Mouse (Mus musculus): ENCODE data around the gene Rec114. TPM values are rescaled to one million over a fixed set of nuclear protein-coding genes. Genes with fewer than 3 reads are reported as not detected.

Rec114 gene
- total RNA-seq, 2 experiments from 2014 or later = 2.3 to 4.4 TPM

DNA sequence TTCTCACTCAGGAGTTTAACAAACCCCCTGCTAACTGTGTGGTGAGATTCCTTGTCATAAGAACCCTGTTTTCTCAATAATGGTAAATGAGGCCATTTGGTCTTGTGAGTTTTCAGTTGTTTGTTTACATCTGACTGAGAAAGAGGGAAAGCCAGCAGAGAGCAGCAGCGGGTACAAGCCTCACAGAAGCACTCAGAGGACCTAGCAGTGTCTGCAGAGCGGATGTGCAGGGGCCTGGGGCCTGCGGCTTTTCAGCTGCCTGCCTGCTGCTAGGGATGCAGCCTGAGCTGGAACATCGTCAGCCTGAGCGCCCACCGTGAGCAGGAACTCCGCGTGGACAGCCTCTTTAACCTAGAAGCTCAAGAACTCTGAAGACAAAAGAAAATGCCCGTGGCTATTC is 77.6 kb downstream of the Rec114 start:
- ATAC-seq (replicated peaks; ENCODE audit: poor library complexity) = no peak

DNA sequence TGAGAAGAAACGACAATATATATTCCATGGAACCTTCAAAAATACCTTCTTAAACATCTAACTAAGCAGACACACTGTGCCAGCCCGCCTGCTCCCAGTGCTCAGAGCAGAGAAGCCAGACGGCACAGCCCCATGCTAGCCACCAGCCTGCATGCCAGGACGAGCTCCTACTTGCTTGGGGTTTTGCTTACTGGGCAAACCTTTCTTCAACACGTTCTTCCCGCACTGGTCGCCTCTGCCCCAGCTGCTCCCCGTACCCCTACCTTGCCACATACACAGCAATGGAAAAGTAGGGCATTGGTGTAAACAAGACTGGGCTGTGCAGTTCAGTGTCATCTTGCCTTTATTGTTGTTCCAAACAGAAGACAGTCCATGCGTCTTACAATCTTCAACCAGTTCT is 78.3 kb downstream of the Rec114 start:
- no peak for ATAC-seq (replicated peaks; ENCODE audit: poor library complexity)

DNA sequence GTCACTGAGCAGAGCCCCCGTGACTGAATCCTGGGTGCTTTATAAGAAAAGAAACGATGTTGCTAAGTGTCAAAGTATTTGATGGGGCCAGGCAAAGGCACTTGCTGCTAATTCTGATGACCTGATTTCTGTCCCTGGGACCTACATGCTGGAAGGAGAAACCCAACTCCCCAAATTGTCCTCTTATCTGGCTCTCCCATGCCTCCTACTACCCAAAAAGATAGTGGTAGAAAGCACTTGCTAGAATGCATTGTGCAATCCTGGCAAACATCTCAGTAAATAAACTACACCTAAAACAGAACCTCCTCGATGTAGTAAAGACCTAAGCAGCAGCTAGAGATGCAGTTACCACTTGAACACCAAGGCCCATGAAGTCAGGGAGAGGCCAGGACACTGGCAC is 81.0 kb downstream of the Rec114 start:
- peak; percentile 38 for ATAC-seq (replicated peaks; ENCODE audit: poor library complexity)

DNA sequence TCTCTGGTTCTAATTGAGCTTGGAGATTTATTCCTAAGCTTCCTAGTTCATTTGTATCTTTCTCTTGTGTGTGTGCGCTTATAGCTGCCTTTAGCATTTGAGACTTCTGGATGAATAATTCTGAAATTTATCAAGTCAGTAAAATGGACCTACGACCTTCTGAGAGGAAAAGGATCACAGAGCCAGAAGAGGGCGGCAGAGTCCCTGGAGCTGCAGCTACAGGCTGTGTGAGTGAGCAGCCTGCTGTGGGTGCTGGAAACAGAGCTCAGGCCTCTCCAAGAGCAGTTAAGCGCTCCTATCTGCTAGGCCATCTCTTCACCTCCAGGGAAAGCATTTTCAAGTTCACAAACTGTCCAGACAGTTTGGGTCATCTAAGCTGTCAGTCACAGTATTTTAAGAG is 81.8 kb downstream of the Rec114 start:
- ATAC-seq (replicated peaks; ENCODE audit: poor library complexity) = no peak

DNA sequence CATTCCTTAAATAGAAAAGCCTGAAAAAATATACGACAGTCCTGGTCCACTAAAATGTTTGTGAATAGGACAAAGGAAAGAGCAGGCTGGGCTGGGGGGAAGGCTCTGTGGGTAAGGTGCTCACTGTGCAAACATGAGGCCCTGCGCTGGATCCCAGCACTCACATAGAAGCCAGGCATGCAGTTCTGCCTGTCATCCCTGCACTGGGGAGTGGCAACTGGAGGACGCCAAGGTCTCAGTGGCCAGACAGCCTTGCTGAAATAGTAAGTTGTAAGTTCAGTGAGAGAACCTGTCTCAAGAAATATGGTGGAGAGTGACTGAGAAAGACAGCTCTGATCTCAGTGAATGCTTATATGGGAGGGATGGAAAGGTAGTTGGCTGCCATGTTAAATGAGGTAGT is 83.1 kb downstream of the Rec114 start:
- ATAC-seq (replicated peaks; ENCODE audit: poor library complexity) = no peak

DNA sequence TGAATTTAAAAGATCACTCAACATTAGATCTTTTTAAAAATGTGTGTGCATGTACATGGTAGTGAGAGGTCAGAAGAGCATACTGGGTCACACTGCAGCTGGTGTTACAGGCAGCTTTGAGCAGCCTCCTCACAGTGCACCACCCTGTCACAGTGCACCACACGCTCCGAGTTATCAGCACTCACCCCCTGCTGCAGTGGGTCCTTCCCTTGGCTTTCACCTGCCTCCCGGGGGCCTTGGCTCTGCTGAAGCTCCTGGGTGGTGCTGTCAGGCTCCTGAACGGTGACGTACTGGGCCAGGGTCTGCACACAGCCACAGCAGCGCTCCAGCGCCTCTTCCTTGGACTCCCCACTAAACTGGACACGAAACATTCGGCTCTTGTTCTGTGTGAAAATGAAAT is 83.8 kb downstream of the Rec114 start:
- ATAC-seq (replicated peaks; ENCODE audit: poor library complexity) = peak; percentile 32; the same call in 1 of the 2 replicates

DNA sequence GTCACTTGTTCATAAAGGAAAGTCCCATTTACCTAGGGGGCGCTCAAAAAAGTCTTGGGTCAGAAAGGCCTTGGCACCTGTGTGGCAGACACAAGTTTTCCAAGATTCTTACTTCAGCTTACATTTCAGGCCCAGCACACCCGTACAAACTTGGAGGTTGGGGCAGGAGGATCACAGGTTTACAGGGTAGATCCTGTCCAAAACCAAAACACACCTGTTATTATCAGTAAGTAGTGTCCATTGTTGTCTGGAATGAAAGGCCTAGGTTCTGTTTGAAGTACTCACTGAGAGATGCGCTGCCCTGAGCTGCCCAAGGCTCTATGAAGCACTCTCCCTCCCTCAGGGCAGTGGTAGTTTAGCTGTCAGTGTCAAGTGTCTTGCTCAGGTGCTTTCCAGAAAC is 84.4 kb downstream of the Rec114 start:
- ATAC-seq (replicated peaks; ENCODE audit: poor library complexity) = no peak

DNA sequence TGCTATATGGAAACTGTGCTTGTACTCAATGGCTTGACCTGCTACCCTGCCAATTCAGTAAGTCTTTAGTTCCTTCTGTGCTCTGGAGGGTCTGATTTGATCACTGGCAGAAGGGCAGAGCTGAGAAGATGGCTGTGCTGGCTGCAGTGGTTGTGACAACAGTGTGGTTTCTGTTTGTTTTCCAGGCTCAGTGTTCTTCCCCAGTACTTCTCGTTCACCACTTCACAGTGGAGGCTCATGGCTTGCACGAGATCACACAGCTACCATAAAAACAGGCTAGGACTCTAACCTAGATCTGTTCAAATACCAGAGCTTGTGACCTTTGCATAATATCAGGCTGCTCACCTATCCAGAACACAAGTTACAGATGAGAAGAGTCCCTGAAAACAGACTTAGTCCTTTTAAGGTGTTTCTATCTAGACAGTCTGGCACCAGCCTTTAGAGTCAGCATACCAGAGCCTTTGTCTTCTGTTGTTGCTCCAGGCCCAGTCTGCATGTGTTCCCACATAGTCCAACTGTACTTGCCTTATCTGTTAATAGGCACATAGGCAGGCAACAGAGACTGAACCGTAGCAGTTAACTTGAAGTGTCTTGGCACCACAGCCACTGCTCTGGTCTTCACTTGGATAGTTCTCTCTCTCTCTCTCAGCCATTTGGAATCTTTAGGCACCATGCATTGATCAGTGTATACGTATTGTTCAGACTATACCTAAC is 85.0 kb downstream of the Rec114 start:
- ATAC-seq (replicated peaks; ENCODE audit: poor library complexity) = peak; percentile 35

DNA sequence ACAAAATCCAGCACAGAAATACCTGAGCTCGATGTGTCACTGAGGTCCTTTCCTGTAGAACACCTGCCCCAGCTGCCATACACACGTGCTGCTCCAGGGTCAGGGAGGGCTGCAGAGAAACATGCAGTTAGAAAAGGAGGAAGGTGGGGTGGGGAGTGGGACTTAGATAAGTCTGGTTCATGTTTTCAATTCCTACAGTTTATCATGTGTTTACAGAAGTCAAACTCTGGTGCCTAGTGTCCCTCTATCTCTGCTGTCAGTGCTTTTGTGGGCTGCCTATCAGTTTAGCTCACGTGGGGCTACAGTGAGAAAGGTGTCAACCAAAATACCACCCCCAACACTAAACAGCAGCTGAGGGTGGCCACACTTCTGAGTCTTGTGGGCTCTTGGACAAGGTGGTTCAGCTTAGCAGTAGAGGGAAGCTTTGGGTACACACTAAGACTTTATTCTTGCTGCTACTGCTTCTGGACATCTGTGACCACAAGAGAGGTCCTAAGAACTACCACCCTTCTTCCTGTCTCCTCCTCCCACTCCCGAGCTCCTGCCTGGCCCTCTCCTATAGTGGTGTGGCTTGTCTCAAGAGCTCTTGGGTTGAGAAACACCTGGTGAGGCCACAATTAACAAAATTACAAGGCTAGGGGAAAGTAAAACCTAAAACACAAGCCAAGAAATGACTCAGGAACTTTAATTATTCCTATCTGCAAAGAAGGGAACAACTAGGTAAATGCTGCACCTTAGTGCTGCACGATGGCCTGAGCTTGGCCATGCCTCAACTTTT is 85.8 kb downstream of the Rec114 start:
- ATAC-seq (replicated peaks; ENCODE audit: poor library complexity) = peak; percentile 81

DNA sequence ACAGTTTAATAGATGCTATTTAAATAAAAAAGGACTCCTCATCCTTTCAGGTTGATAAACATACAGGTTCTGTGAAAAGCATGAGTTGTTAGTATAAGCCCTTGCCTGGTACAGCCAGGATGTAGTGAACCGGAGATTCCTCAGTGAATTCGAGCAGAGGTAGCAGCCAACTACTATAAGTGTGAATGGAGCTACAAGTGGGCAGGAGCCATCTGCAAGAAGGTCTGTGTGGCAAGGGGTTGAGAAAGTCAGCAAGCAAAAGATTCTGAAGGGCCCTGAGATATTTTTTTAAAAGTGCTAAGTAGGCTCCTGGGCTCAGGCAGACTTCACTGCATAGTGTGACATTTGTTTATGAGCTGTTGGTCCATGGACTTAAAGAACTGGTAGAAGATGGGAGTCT is 86.9 kb downstream of the Rec114 start:
- no peak for ATAC-seq (replicated peaks; ENCODE audit: poor library complexity)

DNA sequence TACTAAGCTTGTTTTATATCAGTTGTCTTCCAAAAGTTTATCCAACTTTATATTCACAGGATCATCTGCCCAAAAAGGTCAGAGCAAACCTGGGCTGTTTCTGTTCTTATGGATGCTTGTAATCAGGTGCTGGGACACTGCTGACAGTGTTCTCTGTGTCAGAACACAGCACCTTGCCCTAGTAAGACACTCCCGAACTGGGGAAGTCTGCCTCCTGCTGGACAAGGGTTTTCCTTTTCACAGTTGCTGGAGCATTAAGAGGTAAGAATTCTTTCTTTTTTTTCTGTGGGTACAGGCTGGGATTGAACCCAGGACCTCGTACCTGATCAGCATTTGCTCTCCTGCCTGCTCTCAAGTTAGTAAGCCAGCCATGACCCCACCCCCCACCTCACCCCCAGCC is 87.4 kb downstream of the Rec114 start:
- ATAC-seq (replicated peaks; ENCODE audit: poor library complexity) = 0 out of 2 replicates have a peak, but pooled peaks have one; percentile 14

DNA sequence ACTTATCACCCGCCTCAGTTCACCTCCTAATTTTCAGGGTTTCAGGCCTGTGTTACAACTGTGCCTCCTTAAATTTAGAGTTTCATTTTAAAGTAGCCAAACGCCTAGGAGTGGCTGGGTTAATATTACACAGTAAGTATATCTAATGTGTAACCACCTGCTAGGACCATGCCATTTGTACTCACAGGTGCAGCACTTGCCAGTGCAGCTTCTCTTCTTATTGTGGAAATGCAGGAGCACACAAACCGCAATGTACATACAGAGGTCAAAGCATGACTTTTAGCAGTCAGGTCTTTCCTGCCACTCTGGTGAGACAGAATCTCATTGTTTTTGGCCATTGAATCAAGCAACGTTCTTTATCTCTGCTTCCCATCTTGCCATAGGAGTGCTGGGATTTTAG is 89.3 kb downstream of the Rec114 start:
- ATAC-seq (replicated peaks; ENCODE audit: poor library complexity) = no peak

DNA sequence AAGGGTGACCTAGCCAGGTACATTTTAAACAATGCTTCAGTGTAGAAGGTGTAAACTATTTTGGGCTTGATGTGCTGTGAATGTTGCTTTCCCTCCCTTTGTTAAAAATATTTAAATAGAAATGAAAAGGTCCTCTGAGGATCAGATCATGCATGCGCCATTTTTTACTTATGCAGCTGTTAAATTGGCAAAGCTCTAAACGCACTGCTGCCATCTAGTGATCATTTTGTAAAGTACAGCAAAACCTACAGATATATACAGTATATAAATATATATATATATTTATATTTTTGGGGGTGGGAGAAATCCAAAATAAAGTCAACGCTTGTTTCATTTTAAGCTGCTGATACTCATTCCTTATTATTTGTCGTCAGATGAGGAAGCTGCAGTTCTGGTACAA is 91.8 kb downstream of the Rec114 start:
- ATAC-seq (replicated peaks; ENCODE audit: poor library complexity) = peak; percentile 65

DNA sequence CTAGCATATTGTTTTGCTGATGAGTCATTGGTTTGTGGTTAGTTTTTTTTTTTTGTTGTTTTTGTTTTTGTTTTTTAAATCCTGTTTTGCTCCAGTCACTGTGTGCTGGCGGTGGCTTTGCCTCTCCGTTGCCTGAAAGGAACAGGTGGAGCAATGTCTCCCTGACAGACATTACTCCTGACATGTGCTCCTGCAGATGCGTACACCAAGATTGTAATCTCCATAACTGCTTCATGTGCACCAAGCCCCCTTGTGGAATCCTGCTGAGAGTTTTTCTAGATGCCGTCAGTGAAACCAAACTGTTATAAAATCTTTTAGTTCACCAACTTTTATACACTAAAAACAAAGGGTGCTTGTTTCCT is 94.5 kb downstream of the Rec114 start:
- peak; percentile 30; the same call in 1 of the 2 replicates for ATAC-seq (replicated peaks; ENCODE audit: poor library complexity)

DNA sequence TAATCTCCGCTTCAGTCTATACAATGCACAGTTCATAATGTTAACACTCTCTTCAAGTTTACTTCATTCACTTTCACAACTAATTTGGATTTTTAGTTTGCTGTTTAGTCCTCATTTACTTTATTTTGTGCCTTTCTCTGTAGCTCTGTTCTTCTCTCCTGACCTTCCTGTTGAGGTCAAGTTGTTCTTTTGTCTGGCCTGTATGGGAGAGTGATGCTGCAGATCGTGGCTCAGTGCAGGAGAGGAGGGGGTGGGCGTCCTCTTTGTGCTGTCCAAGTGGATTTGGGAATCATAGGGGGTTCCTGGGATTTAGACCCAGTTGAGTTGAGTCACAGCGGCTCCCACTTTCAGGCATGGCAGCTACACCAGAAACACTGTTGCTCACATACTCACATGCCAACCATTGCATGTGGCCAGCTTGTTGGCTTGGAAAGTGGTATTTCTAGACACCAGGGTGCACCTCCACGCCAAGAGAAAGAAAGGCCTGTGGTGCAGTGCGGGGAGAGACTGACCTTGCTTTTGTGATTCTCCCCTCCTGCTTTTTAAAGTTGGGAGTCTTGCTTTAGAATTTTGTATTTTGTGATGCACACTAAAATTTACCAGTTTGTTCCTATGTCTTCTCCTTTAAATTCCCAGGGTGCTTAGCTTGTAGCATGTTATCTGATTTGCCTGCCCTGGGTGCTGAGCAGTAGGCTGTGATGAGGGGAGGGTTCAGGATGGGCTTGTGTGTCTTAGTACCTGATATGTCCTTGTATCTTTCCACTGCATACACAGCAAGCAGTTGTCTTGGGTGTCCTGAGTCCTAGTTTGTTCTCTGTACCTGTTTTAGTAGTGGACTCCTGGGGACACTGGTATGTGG is 95.1 kb downstream of the Rec114 start:
- ATAC-seq (replicated peaks; ENCODE audit: poor library complexity) = peak; percentile 71

DNA sequence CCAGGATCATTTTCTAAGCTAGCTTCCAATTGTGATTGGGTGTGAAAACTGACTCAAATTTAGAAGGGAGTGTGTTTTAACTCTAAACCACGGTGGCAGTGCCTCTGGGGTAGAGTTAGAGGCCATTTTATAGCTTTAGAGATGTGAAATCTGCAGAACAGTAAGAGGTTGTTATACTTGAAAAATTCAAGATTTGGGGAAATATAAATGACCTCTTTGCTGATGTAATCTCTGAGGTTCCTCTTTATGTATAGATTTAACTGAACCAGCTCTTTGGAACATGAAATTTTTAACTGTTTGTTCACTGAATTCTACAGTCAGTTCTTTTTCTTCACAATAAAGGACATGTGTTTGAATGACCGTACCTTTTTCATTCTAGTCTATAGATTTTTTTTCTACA is 113.3 kb downstream of the Rec114 start:
- no peak for ATAC-seq (replicated peaks; ENCODE audit: poor library complexity)

DNA sequence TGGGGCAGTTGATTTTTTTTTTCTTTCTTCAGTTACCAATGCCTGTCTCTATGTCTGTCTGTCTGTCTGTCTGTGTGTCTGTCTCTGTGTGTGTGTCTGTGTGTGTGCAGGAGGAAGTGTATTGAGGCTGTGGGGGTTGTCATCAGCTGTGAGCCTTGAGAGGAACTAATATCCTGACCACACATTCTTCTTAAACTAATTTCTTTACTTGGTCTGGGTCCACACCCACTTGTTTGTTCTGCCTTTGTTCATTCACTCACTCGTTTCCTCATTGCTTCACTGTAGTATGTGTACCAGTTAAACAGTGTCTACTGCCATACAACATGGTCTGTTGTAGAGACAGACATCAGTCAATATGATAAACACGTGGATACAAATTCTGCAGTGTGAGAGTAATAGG is 116.6 kb downstream of the Rec114 start:
- ATAC-seq (replicated peaks; ENCODE audit: poor library complexity) = peak; percentile 52

DNA sequence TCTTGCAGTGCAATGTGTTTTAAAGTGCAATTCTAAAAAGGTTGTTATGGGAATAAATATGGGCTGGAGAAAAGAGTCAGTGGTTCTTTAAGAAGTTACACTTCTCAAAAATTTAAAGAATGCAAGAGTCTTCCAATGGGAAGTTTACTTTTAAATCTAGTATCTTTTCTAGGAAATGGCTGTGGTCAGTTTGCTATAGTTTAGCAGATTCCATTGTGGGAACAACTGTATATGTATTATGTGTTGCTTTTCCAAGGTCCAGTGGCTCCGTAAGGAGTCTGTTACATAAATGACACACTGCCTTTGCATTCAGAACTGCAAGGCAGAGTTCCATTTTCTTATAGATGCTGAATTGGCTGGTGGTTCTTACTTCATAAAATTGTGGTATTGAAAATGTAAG is 120.8 kb downstream of the Rec114 start:
- no peak for ATAC-seq (replicated peaks; ENCODE audit: poor library complexity)

DNA sequence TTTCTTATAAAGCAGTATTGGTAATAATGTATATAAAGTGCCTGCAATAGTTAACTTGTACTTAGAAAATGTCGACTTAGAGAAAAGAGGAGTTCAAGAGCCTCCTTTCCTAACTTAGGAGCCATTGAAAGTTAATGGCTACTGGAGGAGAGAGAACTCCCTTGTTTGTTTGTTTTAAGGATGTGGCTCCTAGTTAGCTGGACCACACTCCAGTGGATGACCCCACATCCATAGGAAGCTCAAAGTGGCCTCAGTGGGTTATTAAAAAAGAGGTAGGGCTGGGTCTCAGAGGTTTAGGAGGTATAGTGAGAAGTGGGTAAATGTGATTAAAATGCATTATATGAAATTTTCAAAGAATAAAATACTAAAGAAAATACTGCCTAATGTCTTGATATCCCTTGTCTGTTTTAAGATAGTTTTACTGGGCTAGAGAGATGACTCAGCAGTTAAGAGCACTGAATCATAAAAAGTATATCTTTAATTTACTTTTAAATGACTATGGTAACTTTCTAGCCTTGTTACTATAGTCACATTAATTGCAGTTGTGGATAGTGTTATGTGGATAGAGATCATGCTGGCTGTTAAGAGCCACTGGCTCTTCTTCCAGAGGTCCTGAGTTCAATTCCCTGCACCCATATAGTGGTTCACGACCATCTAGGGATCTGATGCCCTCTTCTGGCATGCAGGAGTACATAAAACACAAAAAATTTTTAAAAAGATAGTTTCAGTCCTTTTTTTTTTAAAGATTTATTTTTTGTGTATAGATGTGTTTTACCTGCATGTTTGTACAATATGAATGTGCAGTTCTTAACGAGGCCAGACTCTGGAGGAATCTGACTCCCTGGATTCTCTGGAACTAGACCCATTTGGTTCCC is 128.5 kb downstream of the Rec114 start:
- ATAC-seq (replicated peaks; ENCODE audit: poor library complexity) = no peak

DNA sequence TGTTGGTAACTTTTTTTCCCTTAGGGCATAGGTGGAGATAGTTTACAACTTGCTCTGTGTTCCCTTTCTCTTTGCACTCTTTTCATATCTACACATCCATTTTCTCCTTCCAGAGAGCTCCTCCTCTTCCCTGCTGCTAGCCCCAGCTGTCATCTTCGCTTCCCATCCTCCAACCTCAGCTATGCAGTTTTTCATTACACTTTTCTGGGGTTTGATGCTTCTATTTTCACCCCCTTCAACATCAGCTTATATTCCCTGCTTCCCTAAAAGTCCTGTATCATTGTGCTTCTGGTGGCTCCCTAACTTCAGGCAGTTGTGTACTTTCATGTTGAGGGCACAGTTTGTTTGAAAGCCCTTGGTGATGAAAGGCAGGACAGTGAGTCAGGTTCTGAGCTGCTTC is 130.0 kb downstream of the Rec114 start:
- no peak for ATAC-seq (replicated peaks; ENCODE audit: poor library complexity)

Data from megakaryocyte progenitor cell, adult 5-6 weeks (primary cell).